Mouse (Mus musculus) urinary bladder, postnatal 4 days (tissue): ENCODE results near the gene Megf11.

Experiments
- DNase-seq, 2 experiments: peaks; one replicate each; pipeline ENCODE4 v3.0.0; 2021 to 2022; ENCODE audit warnings: low spot score in 2 of 2

The Megf11 gene

GRCm38 (mm10) chr9:64393914-64394596 is 8.6 kb downstream of the Megf11 start:
- peak; percentile 58 to 81 for DNase-seq

- no peak for DNase-seq
Observed at GRCm38 (mm10) chr9:64395238-64395920, 10.0 kb downstream of the Megf11 start.

DNA sequence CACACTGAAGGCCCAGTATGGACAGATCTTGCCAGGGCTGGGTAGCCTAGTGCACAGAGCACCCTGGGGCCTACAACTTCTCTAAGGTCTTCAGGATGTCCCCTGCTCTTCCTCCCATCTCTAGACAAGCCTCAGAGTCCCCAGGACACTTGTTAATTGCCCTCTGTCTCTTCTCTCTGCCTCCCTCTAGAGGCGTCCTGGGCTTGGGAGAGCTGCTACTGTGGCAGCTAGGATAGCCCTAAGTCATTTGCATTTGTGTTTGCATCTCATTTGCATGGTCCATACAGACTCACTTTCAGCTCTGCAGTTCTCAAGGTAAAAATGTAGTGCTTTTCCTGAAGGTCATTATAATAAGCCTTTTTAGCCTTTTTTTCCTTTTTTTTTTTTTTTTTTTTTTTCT is 11.7 kb downstream of the Megf11 start:
- DNase-seq: no peak

GRCm38 (mm10) chr9:64399121-64399520 is 13.7 kb downstream of the Megf11 start:
- DNase-seq: no peak

DNA sequence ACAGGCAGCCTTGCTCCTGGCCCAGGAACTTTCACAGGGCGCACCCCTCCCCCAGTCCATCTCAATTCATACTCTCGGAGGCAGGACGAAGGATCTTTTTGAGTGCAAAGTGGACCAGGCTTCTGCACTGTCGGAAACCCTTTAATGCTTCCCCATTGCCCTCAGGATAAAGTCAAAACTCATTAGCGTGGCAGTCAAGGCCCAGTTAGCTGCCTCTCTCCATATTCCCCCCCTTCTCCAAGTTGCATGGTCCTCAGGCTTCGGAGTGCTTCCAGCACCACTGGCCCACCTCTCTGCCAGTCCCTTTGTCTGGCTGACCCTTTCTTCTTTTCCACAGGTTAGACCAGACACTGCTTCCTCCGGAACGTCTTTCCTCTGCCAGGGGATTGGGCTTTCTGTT is 16.7 kb downstream of the Megf11 start:
- no peak for DNase-seq

DNA sequence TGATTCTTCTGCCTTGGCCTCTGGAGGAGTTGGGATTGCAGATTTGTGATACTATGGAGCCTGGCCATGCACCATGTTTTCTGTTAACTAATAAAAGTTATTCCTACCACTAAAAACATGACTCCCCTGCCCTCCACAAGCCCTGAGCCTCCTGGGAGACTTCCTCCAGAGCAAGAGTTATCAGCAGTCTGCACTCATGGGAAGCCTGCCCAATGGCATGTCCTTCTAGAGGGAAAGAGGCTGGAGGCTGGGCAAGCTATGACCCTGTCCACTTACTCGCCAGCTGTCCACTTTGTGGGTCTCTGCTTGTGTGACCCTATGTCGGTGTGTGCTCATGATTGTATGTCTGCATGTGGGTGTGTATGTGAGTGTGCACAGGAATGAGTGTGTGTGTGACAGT is 21.4 kb downstream of the Megf11 start:
- no peak for DNase-seq

DNA sequence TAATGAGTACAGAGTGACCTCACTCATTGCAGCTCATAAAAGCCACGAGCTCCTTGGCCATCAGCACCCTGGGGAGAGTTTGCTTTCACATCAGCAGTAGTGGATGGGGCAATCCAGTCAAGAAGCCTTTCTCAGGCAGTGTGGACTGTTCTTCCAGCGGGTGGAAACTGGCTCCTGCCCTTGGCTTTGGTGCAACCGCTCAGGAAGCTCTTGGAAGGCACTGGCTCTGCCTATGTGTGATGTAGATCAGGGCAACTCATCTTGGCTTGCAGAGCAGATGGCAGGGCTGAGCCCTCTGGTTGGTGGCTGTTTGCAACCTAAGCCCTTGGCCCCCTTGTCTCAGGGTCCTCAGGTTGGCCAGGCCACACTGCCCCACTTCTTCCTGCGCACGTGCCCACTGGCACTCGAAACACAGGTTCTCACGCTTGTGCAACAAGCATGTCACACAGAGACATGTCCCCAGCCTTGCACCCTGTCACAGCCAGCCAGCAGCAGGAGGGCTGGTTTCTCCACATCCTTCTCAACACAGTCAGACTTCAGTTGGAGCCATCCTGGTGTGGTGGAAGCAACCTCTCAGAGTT is 22.1 kb downstream of the Megf11 start:
- no peak for DNase-seq

DNA sequence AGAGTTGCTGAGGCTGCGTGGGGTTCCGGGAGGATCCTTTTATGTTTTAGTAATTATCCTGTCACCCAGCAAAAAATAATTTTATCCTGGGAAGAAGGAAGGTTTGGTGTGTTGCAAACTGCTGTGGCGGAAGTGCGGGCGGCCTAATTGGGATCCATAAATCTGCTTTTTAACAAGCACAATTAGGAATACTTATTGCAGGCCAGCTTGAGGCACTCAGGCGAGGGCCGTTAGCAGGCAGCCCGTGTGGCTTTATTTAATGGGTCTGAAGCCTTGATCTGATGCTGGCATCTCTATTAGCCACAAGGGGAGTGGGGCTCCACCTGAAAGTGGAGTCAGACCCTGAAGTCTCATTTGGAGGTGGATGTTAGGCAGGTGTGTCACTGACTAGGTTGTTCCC is 23.4 kb downstream of the Megf11 start:
- DNase-seq: no peak

- no peak for DNase-seq
Observed at GRCm38 (mm10) chr9:64420471-64420870, 35.0 kb downstream of the Megf11 start.

DNA sequence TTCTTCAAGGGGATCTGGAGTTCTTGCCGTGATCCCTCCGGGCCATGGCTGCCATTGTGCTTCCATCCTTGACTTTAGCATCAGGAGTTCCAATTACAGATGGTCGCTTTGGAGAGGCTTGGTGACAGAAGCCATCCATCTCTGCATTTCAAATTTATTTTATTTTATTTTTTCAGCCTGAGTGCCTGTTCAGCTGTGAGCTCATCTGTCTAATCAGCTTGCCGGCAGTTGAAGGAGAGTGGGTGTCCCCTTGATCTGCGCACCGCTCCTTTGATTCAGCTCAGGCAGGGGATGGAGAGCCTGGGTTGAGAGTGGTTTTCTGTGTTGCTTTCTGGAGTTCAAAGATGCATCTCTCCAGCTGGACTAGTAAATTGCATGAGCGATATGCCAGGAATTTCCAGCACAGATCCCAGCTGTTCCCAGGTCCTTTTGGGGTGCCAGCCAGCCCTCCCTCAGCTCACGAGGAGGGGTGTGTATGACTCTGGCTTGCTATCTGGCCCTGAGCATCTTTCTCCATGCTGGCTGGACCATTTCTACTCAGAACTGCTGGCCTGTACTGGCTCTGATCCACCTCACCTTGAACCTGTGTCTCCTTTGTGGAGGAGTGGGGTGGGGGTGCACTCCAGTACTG is 36.7 kb downstream of the Megf11 start:
- no peak for DNase-seq

GRCm38 (mm10) chr9:64423912-64424311 is 38.5 kb downstream of the Megf11 start:
- DNase-seq: no peak

DNA sequence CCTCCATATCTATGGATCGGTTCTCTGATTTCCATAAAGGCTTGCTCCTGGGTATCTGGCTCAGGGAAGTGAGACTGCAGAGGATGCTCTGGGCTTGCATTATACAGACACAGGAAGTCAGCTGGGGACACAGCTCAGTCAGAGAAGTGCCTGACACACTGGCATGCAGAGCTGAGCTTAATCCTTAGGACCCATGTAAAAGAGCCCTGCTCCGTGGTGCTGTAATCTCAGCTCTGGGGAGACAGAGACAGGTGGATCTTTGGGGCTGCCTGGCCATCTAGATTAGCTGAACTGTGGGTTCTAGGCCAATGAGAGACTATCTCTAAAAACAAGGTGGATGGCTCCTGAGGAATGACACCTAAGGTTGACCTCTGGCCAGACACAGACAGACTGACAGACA is 50.7 kb downstream of the Megf11 start:
- no peak for DNase-seq

DNA sequence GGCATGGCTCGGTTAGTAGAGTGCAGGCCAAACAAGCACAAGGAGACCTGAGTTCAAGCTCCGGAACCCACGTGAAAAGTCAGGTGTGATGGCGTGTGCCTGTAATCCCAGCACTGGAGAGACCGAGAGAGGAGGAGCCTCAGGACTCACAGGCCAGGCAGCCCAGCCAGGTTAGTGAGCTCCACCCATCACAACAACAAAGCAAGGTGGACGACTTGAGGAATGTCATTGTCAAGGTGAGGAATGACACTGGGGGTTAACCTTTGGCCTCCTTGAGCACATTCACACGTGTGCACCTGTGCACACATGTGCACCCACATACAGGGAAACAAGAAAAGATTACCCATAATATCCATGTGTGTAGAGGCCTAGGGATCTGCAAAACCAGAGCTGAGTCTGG is 54.7 kb downstream of the Megf11 start:
- no peak for DNase-seq

GRCm38 (mm10) chr9:64445981-64446380 is 60.6 kb downstream of the Megf11 start:
- no peak for DNase-seq

DNA sequence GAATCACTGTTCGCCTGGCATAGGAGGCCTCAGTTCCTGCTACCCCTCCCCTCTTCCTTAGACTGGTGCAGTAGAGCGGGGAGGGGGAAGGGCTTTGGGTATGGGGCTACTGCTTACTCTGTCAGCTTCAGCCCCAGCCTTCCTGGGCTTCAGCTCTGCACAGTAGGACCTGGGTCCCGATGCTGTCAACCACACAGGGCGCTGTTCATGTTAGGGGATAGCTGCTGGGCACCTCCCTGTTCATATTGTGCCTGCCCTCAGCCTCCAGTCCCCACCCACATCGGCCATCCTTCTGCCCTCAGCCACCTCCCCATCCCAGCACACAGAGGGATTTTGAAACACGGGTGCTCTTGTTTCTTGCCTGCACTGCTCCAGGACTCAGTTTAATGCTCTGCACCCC is 61.6 kb downstream of the Megf11 start:
- DNase-seq: no peak

DNA sequence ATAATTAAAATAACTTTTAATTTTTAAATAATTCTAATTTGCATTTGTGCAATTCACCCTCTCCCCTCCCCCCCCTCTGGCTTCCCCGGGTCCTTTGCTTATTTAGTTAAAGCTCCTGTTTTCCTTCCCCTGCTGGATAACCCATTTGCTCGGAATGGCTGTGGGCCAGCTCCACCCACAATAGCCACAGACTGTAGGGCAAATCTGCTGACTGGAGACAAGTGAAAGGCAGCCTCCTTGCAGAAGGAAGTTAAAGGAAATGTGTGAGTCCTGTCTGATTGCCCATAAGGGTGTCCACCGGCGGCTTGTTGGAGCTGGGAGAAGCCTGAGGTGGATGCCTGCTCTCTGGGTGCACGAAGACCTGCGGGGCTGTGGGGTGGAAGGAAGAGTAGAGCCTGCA is 62.1 kb downstream of the Megf11 start:
- no peak for DNase-seq

GRCm38 (mm10) chr9:64452769-64453168 is 67.3 kb downstream of the Megf11 start:
- DNase-seq: no peak

DNA sequence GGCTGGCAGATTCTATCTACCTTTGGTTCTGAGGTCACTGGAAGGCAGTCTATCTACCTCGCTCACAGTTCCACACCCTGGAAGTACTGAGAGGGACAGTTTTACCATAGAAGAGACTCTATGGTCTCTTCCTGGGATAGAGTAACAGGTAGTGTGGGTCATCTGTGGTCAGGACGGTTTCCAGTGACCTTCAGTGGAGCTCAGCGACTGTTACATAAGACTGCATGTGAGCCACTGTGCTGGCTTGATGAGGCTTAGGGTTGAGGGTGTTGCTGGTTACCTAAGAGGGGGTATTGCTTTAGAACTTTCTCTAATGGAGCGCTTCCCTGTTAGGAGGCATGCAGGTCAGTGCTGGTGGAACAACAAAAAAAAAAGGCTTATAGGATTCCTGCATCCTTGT is 68.8 kb downstream of the Megf11 start:
- DNase-seq: no peak

DNA sequence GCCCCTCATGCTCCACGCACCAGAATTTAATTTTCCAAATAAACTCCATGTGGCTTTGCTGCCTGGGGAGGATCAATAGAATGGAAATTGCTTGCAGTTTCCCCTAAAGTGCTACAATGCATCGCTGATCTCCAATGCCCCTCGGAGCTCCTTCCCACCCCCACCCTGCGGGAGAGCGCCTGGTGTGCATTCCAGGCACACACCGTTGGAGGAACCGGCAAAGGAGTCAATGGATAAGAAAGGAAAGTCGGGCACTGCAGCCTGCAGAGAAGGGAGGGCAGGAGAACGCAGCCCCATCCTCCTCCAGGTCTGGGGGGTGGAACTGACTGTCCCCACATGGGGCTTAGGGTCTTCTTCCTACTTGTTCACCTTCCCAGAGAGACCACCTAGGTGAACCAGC is 70.5 kb downstream of the Megf11 start:
- DNase-seq: no peak

- no peak for DNase-seq
Observed at GRCm38 (mm10) chr9:64457596-64457995, 72.2 kb downstream of the Megf11 start.

- no peak for DNase-seq
Observed at GRCm38 (mm10) chr9:64461568-64462308, 76.3 kb downstream of the Megf11 start.

GRCm38 (mm10) chr9:64462870-64463269 is 77.4 kb downstream of the Megf11 start:
- DNase-seq: no peak
